Mouse (Mus musculus): ENCODE results near the gene Mus81. TPM values are rescaled to one million over a fixed set of nuclear protein-coding genes. Genes with fewer than 3 reads are reported as not detected.
"Not testable (repeated sequence)": the region's sequence is repeated elsewhere in the genome, so short reads cannot be mapped to it uniquely, and the experiment has no call there.

Gene Mus81
- polyA plus RNA-seq, 1 experiment from 2014 or later: 63.5 TPM

- DNase-seq (ENCODE audit: low spot score): no peak
These were observed 4.4 kb upstream of the Mus81 start for GRCm38 (mm10) chr19:5492641-5493040.

- DNase-seq (ENCODE audit: low spot score): peak; percentile 90
These were observed 2.9 kb upstream of the Mus81 start for GRCm38 (mm10) chr19:5490898-5491708.

GRCm38 (mm10) chr19:5490313-5490897, 2.2 kb upstream of the Mus81 start, which contains the start of gene Cfl1:
Gene Cfl1 (plus strand): TSS chr19:5490455.
- DNase-seq (ENCODE audit: low spot score): peak; percentile 98

- DNase-seq (ENCODE audit: low spot score): not testable (repeated sequence)
These were observed 1.5 kb upstream of the Mus81 start for GRCm38 (mm10) chr19:5489721-5490120.

GRCm38 (mm10) chr19:5488878-5489571, 823 bp upstream of the Mus81 start:
- peak; percentile 99 for DNase-seq (ENCODE audit: low spot score)

GRCm38 (mm10) chr19:5486771-5487170, 1.4 kb downstream of the Mus81 start:
- DNase-seq (ENCODE audit: low spot score): no peak

GRCm38 (mm10) chr19:5486286-5486685, 1.9 kb downstream of the Mus81 start:
- DNase-seq (ENCODE audit: low spot score): no peak

- no peak for DNase-seq (ENCODE audit: low spot score)
These were observed 2.4 kb downstream of the Mus81 start for GRCm38 (mm10) chr19:5485821-5486220.

GRCm38 (mm10) chr19:5485371-5485770, 2.8 kb downstream of the Mus81 start:
- no peak for DNase-seq (ENCODE audit: low spot score)

- peak; percentile 38 for DNase-seq (ENCODE audit: low spot score)
These were observed 3.7 kb downstream of the Mus81 start for GRCm38 (mm10) chr19:5484496-5484895.

- no peak for DNase-seq (ENCODE audit: low spot score)
These were observed 4.5 kb downstream of the Mus81 start for GRCm38 (mm10) chr19:5483386-5484359.

GRCm38 (mm10) chr19:5481398-5481797, 6.8 kb downstream of the Mus81 start:
- DNase-seq (ENCODE audit: low spot score): no peak

- DNase-seq (ENCODE audit: low spot score): no peak
These were observed 8.2 kb downstream of the Mus81 start for GRCm38 (mm10) chr19:5480016-5480415.

- no peak for DNase-seq (ENCODE audit: low spot score)
These were observed 10.4 kb downstream of the Mus81 start for GRCm38 (mm10) chr19:5477668-5478300.

- DNase-seq (ENCODE audit: low spot score): peak; percentile 30
These were observed 11.1 kb downstream of the Mus81 start for GRCm38 (mm10) chr19:5477004-5477667.

- DNase-seq (ENCODE audit: low spot score): no peak
These were observed 13.0 kb downstream of the Mus81 start for GRCm38 (mm10) chr19:5475069-5475714.

- no peak for DNase-seq (ENCODE audit: low spot score)
These were observed 13.7 kb downstream of the Mus81 start for GRCm38 (mm10) chr19:5474281-5475068.

GRCm38 (mm10) chr19:5473720-5474119, 14.5 kb downstream of the Mus81 start, which contains the start of gene Efemp2:
Gene Efemp2 (plus strand): TSS chr19:5473954.
- peak; percentile 75 for DNase-seq (ENCODE audit: low spot score)

Measured in thymus, postnatal 0 days (tissue).